Mouse (Mus musculus) liver (tissue): ENCODE results near the gene Scgb2b15.
"Not testable (repeated sequence)": the region's sequence is repeated elsewhere in the genome, so short reads cannot be mapped to it uniquely, and the experiment has no call there.

Experiments used
- DNase-seq: peaks from one replicate; pipeline ENCODE4 v3.0.0-alpha.2; 2020; ENCODE audit warnings: mixed read lengths

Scgb2b15 gene

DNA sequence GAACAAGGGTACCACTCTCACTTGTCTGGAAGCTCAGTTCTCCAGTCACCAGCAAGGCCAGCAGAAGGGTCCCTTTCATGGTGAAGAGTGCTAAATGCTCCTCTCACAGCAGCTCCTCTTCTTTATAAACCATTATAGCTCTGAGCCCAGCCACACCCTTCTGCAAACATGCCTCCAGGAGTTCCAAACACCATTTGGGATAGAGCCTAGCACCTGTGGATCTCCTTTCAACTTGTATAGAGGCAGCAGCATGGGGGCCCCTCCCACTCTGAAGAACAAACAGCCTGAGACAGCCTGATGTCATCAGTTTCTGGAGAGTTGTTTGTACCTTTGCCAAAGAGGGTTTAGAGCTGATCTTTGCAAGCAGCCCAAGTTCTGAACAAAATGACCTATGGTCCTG is at the start of gene Scgb2b15:
Scgb2b15 (minus strand) TSS at position 101 of the 400 bp plus-strand sequence.
- DNase-seq = not testable (repeated sequence)

DNA sequence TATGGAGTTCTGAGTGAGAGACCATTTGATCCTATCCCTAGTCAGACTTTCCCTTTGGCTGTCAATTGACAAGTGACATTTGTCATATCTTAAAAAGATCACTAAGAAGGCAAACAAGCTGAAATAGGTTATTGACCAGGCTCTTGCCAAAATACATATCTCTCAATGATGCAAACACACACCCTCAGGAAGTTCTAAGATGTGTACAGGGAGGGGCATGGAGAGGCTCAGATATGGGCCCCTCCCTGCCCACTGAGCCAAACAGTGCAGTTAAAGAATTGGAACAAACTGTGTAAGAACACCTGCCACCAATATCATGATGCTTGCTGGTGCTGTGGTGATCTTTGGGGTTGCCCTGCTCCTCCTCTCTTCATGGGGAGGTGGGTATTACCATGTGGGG is 6.8 kb upstream of the Scgb2b15 start, which contains the start of gene Scgb1b15:
Scgb1b15 (plus strand) TSS at position 301 of the 400 bp plus-strand sequence.
- DNase-seq = not testable (repeated sequence)
